Mouse (Mus musculus) stomach, embryonic 14.5 days (tissue): Measurements from ENCODE around the gene Ubiad1. TPM values are rescaled to one million over a fixed set of nuclear protein-coding genes. Genes with fewer than 3 reads are reported as not detected.

Source experiments
- ATAC-seq: fragments of 200-750 bp; cut with Nextera tagmentation; 2 replicates; pipeline ENCODE4 v1.8.0; 2017; ENCODE audit warnings: low read depth, moderate TSS enrichment; ENCODE audit not compliant: insufficient number of reproducible peaks, insufficient read depth, low FRiP score
- H3K27ac ChIP-seq: fragments of 300-500 bp; sonication (generic); 2 replicates; pipeline ENCODE4 v1.5.1; 2014; ENCODE audit warnings: mild to moderate bottlenecking, low read length, moderate library complexity, mixed read lengths
- H3K27me3 ChIP-seq: fragments of 300-500 bp; sonication (generic); 2 replicates; pipeline ENCODE4 v1.6.1; 2014; ENCODE audit warnings: low read length, control low read depth, mixed read lengths; ENCODE audit not compliant: control insufficient read depth, insufficient read depth
- H3K36me3 ChIP-seq: fragments of 300-500 bp; sonication (generic); 2 replicates; pipeline ENCODE4 v1.6.1; 2014; ENCODE audit warnings: mild to moderate bottlenecking, control low read depth, low read length, moderate library complexity, mixed read lengths; ENCODE audit not compliant: control insufficient read depth, insufficient read depth
- H3K4me1 ChIP-seq: fragments of 300-500 bp; sonication (generic); 2 replicates; pipeline ENCODE4 v1.6.1; 2014; ENCODE audit warnings: low read length, control low read depth, mixed read lengths; ENCODE audit not compliant: control insufficient read depth, insufficient read depth
- H3K4me2 ChIP-seq: fragments of 300-500 bp; sonication (generic); replicated peaks from 2 replicates; pipeline ENCODE4 v1.6.1; 2014; ENCODE audit warnings: low read depth, low read length, control low read depth
- H3K4me3 ChIP-seq: fragments of 300-500 bp; sonication (generic); 2 replicates; pipeline ENCODE4 v1.5.1; 2014; ENCODE audit warnings: low read depth, low read length, control low read depth
- H3K9ac ChIP-seq: fragments of 300-500 bp; sonication (generic); replicated peaks from 2 replicates; pipeline ENCODE4 v1.6.1; 2014; ENCODE audit warnings: low read depth, mild to moderate bottlenecking, control low read depth, low read length, moderate library complexity, mixed read lengths
- H3K9me3 ChIP-seq: fragments of 300-500 bp; sonication (generic); 2 replicates; pipeline ENCODE4 v1.6.1; 2016; ENCODE audit warnings: low read depth, low read length, control low read depth; ENCODE audit not compliant: control insufficient read depth
- WGBS: fragments of 180-500 bp; shearing (Covaris S2); extraction: QIAGEN DNeasy Blood & Tissue Kit; methylation state at CpG from one replicate; pipeline ENCODE4 v1.1.7; 2014; 5-methylcytosine and 5-hydroxymethylcytosine counted together
- polyA plus RNA-seq: library from polyadenylated mRNA; unstranded; fragments of >200 nt; fragmentation: Nextera tagmentation; extraction: Ambion mirVana; gene quantifications from 2 replicates; pipeline ENCODE4 v1.2.1, GENCODE M21; 2014

Ubiad1 gene
- polyA plus RNA-seq, 1 experiment from 2014 or later = 16.9 TPM

DNA sequence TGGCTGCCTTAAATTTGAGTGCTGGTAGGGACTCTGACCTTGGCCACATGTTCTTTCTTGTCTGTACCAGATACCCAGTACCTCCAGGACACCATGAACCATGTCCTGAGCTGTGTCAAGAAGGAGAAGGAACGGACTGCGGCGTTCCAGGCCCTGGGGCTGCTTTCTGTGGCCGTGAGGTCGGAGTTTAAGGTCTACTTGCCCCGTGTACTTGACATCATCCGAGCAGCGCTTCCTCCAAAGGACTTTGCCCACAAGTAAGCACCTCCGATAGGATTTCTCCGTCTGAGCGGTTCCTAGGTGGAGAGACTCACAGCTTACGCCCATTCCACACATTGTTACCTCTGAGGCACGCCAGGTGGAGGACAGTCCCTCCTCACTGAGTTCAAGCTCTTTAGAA, 18.1 kb upstream of the Ubiad1 start:
- H3K36me3 ChIP-seq = peaks cover 62% of the 10 kb centered on the region
- no peaks in the 10 kb centered on the region for H3K27me3 ChIP-seq
- 94% methylated on average over 13 of the region's 13 CpGs for WGBS
- H3K9me3 ChIP-seq = no peaks in the 10 kb centered on the region
- ATAC-seq = no peak
- no peak overlapping the region for H3K9ac ChIP-seq
- no peak overlapping the region for H3K27ac ChIP-seq
- no peak overlapping the region for H3K4me3 ChIP-seq
- H3K4me2 ChIP-seq = no peak overlapping the region
- H3K4me1 ChIP-seq = no peaks in the 10 kb centered on the region

DNA sequence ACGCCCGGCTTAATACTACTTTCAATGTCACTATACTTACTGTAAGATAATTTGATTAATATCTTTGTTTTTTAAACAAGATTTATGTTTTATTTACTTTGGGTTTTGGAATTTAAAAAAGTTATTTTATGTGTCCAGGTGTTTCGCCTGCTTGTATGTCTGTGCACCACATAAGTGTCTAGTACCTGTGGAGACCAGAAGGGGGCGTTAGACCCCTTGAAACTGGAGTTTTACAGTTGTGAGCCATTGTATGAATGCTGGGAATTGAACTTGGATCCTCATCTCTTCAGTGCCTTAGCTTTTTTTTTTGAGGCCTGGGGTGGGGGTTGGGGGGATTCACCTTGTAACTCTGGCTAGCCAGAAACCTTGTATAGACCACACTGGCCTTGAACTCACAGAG, 17.2 kb upstream of the Ubiad1 start:
- no peak for ATAC-seq
- no peak overlapping the region for H3K9ac ChIP-seq
- H3K9me3 ChIP-seq = no peaks in the 10 kb centered on the region
- H3K27ac ChIP-seq = no peak overlapping the region
- WGBS = 80% methylated on average over 4 of the region's 4 CpGs
- no peaks in the 10 kb centered on the region for H3K4me1 ChIP-seq
- peaks cover 65% of the 10 kb centered on the region for H3K36me3 ChIP-seq
- H3K4me3 ChIP-seq = no peak overlapping the region
- no peaks in the 10 kb centered on the region for H3K27me3 ChIP-seq
- H3K4me2 ChIP-seq = no peak overlapping the region

GRCm38 (mm10) chr4:148460656-148461284, 16.2 kb upstream of the Ubiad1 start:
- Histone ChIP-seq H3K9me3 (no peaks in the 10 kb centered on the region), H3K4me1 (no peaks in the 10 kb centered on the region), H3K4me2 (no peak overlapping the region), H3K27ac (no peak overlapping the region), H3K9ac (no peak overlapping the region), H3K4me3 (no peak overlapping the region), H3K36me3 (peaks cover 64% of the 10 kb centered on the region), H3K27me3 (no peaks in the 10 kb centered on the region)
- no peak for ATAC-seq
- 91% methylated on average over 12 of the region's 12 CpGs for WGBS

- no peak overlapping the region for H3K4me3 ChIP-seq
- H3K9ac ChIP-seq = no peak overlapping the region
- peaks cover 65% of the 10 kb centered on the region for H3K36me3 ChIP-seq
- H3K4me1 ChIP-seq = no peaks in the 10 kb centered on the region
- no peaks in the 10 kb centered on the region for H3K9me3 ChIP-seq
- H3K27me3 ChIP-seq = no peaks in the 10 kb centered on the region
- no peak for ATAC-seq
- H3K4me2 ChIP-seq = no peak overlapping the region
- WGBS = 93% methylated on average over 5 of the region's 5 CpGs
- H3K27ac ChIP-seq = no peak overlapping the region
Measured at GRCm38 (mm10) chr4:148455477-148456025, 11.0 kb upstream of the Ubiad1 start.

DNA sequence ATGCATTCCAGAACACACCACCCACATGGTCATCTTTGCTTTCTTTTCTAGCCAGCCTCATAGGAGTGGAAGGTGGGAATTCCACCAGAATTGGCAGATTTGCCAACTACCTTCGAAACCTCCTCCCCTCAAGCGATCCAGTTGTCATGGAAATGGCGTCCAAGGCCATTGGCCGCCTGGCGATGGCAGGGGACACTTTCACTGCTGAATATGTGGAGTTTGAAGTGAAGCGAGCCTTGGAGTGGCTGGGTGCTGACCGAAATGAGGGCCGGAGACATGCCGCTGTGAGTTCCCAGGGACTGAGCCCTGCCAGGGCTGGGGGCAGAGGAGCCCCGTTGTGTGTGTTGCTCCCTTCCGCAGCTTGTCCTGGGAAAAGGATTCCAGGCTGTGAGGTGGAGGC, 9.1 kb upstream of the Ubiad1 start:
- WGBS = 95% methylated on average over 11 of the region's 11 CpGs

DNA sequence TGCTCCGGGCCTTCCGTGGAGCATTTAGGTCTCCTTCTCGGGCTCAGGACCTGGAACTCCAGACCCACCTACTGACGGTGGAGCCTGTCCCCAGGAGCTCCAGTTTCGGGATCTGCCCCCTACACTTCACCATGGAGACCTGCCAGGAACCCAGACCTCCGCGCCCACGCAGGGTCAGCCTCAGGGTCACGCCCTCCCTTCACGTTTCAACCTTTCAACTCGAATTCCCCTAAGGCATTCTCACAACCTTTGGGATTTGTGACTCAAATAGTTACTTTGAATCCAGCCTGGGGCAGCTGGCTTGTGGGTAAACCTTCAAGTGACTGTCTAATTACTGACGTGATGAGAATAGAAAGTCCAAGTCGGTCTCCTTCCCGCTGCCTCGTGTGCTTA, 4.3 kb upstream of the Ubiad1 start:
- H3K36me3 ChIP-seq = peaks cover 10% of the 10 kb centered on the region
- 2% methylated on average over 15 of the region's 15 CpGs for WGBS
- H3K4me1 ChIP-seq = peaks cover 8% of the 10 kb centered on the region
- ATAC-seq = no peak
- peak overlapping the region; percentile 74 for H3K9ac ChIP-seq
- no peak overlapping the region for H3K27ac ChIP-seq
- H3K27me3 ChIP-seq = no peaks in the 10 kb centered on the region
- H3K4me3 ChIP-seq = peak overlapping the region; percentile 89
- H3K9me3 ChIP-seq = no peaks in the 10 kb centered on the region
- peak overlapping the region; percentile 76 for H3K4me2 ChIP-seq

More for the DNA sequence above, 9.1 kb upstream of the Ubiad1 start:
- no peaks in the 10 kb centered on the region for H3K9me3 ChIP-seq
- H3K27me3 ChIP-seq = no peaks in the 10 kb centered on the region
- no peak overlapping the region for H3K4me3 ChIP-seq
- ATAC-seq = no peak
- no peak overlapping the region for H3K4me2 ChIP-seq
- no peak overlapping the region for H3K27ac ChIP-seq
- H3K9ac ChIP-seq = no peak overlapping the region
- H3K4me1 ChIP-seq = peaks cover 5% of the 10 kb centered on the region
- H3K36me3 ChIP-seq = peaks cover 55% of the 10 kb centered on the region

DNA sequence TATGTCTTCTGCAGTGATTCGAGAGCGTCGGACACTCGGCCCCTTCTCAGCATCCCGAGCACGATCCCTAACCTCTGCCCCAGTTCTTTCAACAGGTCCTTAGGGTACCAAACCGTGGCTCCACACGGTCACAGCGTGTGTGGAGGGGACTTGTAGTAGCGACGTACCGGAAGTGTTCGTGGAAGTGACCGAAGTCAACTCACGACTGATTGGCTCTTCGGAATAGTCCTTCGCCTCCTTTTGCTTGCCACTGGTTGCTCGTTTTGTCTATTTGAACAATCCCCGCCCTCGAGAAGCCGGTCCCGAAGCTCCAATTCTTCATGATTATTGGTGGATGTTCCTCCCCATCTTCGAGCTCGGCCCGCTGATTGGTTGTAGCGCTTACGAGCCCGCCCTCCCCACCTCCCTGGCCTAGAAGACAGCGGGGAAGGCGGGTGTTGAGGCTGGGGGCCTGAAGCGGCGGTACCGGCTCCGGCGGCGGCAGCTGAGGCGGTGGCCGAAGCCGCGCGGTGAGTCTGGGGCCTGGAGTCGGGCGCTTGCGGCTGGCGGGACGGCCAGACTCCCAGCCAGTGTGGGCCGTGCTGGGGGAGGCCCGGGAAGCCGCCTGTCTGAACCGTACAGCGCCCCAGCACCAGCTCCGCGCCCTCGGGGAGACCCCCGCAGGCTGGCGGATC, 3.7 kb upstream of the Ubiad1 start, which contains the start of gene Mtor:
TSS of gene Mtor (plus strand) at position 433 of the 674 bp plus-strand sequence.
- peak within 1 kb of the TSS; percentile 89 for H3K4me3 ChIP-seq
- peaks cover 13% of the 10 kb centered on the region for H3K4me1 ChIP-seq
- H3K27me3 ChIP-seq = no peaks in the 10 kb centered on the region
- H3K9me3 ChIP-seq = no peaks in the 10 kb centered on the region
- ATAC-seq = peak; percentile 94
- H3K4me2 ChIP-seq = peak within 1 kb of the TSS; percentile 76
- peak within 1 kb of the TSS; percentile 74 for H3K9ac ChIP-seq
- under 1% methylated on average over 56 of the region's 56 CpGs for WGBS
- peaks cover 6% of the 10 kb centered on the region for H3K36me3 ChIP-seq
- no peak within 1 kb of the TSS for H3K27ac ChIP-seq

- Histone ChIP-seq H3K4me1 (peaks cover 9% of the 10 kb centered on the region; the same call in 1 of the 2 replicates), H3K36me3 (no peaks in the 10 kb centered on the region), H3K9ac (no peak overlapping the region), H3K4me3 (no peak overlapping the region), H3K27me3 (no peaks in the 10 kb centered on the region), H3K9me3 (no peaks in the 10 kb centered on the region), H3K27ac (no peak overlapping the region), H3K4me2 (no peak overlapping the region)
- ATAC-seq = no peak
- WGBS = 87% methylated on average over 7 of the region's 7 CpGs
Measured at GRCm38 (mm10) chr4:148442598-148442997, 2.0 kb downstream of the Ubiad1 start.
